Mouse (Mus musculus): ENCODE measurements around the gene Cxcl5.

GRCm38 (mm10) chr5:90760303-90760702 lies 1.1 kb downstream of the Cxcl5 start:
- TF ChIP-seq CTCF (IDR thresholded peaks at IDR 0.05) (no peak), EP300 (IDR thresholded peaks at IDR 0.05) (no peak)

Data from lung, postnatal 0 days (tissue).